Mouse (Mus musculus) MEL (cell line): ENCODE measurements around the gene Diras1.

Source experiments
- CHD1 ChIP-seq: IDR thresholded peaks from 2 replicates; pipeline ENCODE4 v1.6.1; 2012; ENCODE audit warnings: low read depth, mild to moderate bottlenecking, inconsistent platforms, low read length, improper control_type of control experiment
- CTCF ChIP-seq, 3 experiments: IDR thresholded peaks in 2 of 3; conservative IDR thresholded peaks in 1 of 3; 2 replicates each; pipeline ENCODE4 v1.5.1; 2011 to 2012; ENCODE audit warnings: low read length in 3 of 3, low read depth in 2 of 3, mild to moderate bottlenecking in 2 of 3, improper control_type of control experiment in 1 of 3, inconsistent platforms in 1 of 3, mixed read lengths in 1 of 3, moderate library complexity in 1 of 3; ENCODE audit not compliant: control insufficient read depth in 1 of 3, insufficient read depth in 1 of 3, poor library complexity in 1 of 3, severe bottlenecking in 1 of 3
- ELF1 ChIP-seq: IDR thresholded peaks from 2 replicates; pipeline ENCODE4 v1.6.1; 2014; ENCODE audit warnings: low read depth, mild to moderate bottlenecking, inconsistent platforms, low read length, improper control_type of control experiment, moderate library complexity
- SMC3 ChIP-seq: IDR thresholded peaks from 2 replicates; pipeline ENCODE4 v1.6.1; 2011; ENCODE audit warnings: low read depth, low read length, improper control_type of control experiment
- TAL1 ChIP-seq: IDR thresholded peaks from 2 replicates; pipeline ENCODE4 v1.6.1; 2012; ENCODE audit warnings: mild to moderate bottlenecking, inconsistent platforms, low read length, moderate library complexity, mixed read lengths
- USF1 ChIP-seq: IDR thresholded peaks from 2 replicates; pipeline ENCODE4 v1.6.1; 2014; ENCODE audit warnings: low read depth, mild to moderate bottlenecking, inconsistent platforms, low read length, improper control_type of control experiment, moderate library complexity

DNA sequence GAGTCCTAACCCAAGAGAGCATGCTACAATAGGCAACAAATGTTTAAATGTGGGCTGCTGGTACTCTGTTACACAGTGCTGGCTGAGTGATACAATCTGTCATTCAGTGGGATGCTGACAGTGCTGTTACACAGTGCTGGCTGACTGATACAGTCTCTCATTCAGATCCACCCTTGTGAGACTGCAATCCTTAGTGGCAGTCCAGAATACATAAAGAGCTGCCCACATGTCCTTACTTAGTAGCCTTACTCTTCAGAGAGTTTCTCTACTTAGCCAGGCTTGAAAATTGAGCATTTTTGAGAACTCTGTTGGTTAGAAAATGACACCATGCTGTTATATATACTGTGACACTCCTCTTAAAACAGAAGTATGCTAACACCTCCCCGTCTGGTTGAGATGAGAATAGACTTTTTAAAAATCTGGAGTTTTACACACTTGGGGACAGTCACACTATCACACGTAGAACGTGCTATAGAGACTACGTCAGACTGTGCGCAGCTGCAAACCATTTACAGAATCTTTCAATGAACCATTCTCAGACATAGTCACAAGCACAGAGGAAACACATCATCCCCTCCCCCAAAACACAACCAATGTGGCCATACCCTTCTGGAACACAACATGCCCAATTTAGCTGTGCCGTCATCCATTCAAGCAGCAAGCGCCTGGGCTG lies 19.3 kb downstream of the Diras1 start:
- no peak for TF ChIP-seq CTCF (IDR thresholded peaks at IDR 0.05 in 2 of 3, conservative IDR thresholded peaks at IDR 0.05 in 1 of 3; ENCODE audit: control insufficient read depth in 1 of 3, insufficient read depth in 1 of 3, low read depth in 2 of 3, low read length in 3 of 3, poor library complexity in 1 of 3, severe bottlenecking in 1 of 3)
- no peak for TF ChIP-seq CHD1
- TF ChIP-seq ELF1, result no peak
- TF ChIP-seq SMC3, result no peak
- TF ChIP-seq USF1, result no peak
- TF ChIP-seq TAL1, result no peak
